Mouse (Mus musculus): ENCODE results near the gene Rpl32. TPM values are rescaled to one million over a fixed set of nuclear protein-coding genes. Genes with fewer than 3 reads are reported as not detected.
A peak's percentile ranks its signal among the peaks of the same experiment; 100 is the strongest.

Gene Rpl32
- total and polyA plus RNA-seq, 2 experiments, result 193 to 1,017 TPM

- 5% methylated on average over 24 of the region's 28 CpGs for WGBS
- TF ChIP-seq CTCF (IDR thresholded peaks at IDR 0.05; ENCODE audit: low read depth, low read length) (no peak), POLR2A (IDR thresholded peaks at IDR 0.05; ENCODE audit: extremely low read depth, insufficient read depth, low read length) (no peak)
These were observed 34.0 kb downstream of the Rpl32 start, which contains the start of gene Cand2 for GRCm38 (mm10) chr6:115774501-115774921. TSS of gene Cand2 (plus strand) at chr6:115774538.

GRCm38 (mm10) chr6:115773966-115774413, 34.6 kb downstream of the Rpl32 start:
- Histone ChIP-seq H3K27ac (replicated peaks; ENCODE audit: insufficient read depth, low read depth, low read length) (no peak overlapping the region), H3K36me3 (ENCODE audit: control insufficient read depth, insufficient read depth, low read length) (no peaks in the 10 kb centered on the region), H3K9ac (ENCODE audit: low read depth, low read length) (peak overlapping the region; percentile 45; the same call in 1 of the 2 replicates), H3K27me3 (ENCODE audit: control insufficient read depth, insufficient read depth, low read length) (no peaks in the 10 kb centered on the region), H3K4me3 (ENCODE audit: insufficient read depth, low read depth, low read length) (peak overlapping the region; percentile 63), H3K79me2 (ENCODE audit: control insufficient read depth, insufficient read depth, low read length) (no peaks in the 10 kb centered on the region), H3K4me1 (ENCODE audit: control insufficient read depth, insufficient read depth, low read length) (peaks cover 3% of the 10 kb centered on the region)
- WGBS, result 9% methylated on average over 12 of the region's 14 CpGs
- no peak for TF ChIP-seq POLR2A (IDR thresholded peaks at IDR 0.05; ENCODE audit: extremely low read depth, insufficient read depth, low read length)
- TF ChIP-seq CTCF (IDR thresholded peaks at IDR 0.05; ENCODE audit: low read depth, low read length), result no peak
- DNase-seq (ENCODE audit: extremely low read depth, low read depth, low spot score), result no peak

More at GRCm38 (mm10) chr6:115774501-115774921, 34.0 kb downstream of the Rpl32 start, which contains the start of gene Cand2:
- peaks cover 3% of the 10 kb centered on the region for H3K4me1 ChIP-seq (ENCODE audit: control insufficient read depth, insufficient read depth, low read length)
- H3K36me3 ChIP-seq (ENCODE audit: control insufficient read depth, insufficient read depth, low read length), result no peaks in the 10 kb centered on the region
- no peaks in the 10 kb centered on the region for H3K79me2 ChIP-seq (ENCODE audit: control insufficient read depth, insufficient read depth, low read length)
- no peak within 1 kb of the TSS for H3K27ac ChIP-seq (replicated peaks; ENCODE audit: insufficient read depth, low read depth, low read length)
- DNase-seq (ENCODE audit: extremely low read depth, low read depth, low spot score), result no peak
- no peaks in the 10 kb centered on the region for H3K27me3 ChIP-seq (ENCODE audit: control insufficient read depth, insufficient read depth, low read length)
- peak within 1 kb of the TSS; percentile 45 for H3K9ac ChIP-seq (ENCODE audit: low read depth, low read length)
- peak within 1 kb of the TSS; percentile 77 for H3K4me3 ChIP-seq (ENCODE audit: insufficient read depth, low read depth, low read length)

- TF ChIP-seq POLR2A (IDR thresholded peaks at IDR 0.05; ENCODE audit: extremely low read depth, insufficient read depth, low read length) (no peak), CTCF (IDR thresholded peaks at IDR 0.05; ENCODE audit: low read depth, low read length) (0 out of 2 replicates have a peak, but pooled peaks have one; percentile 28)
- H3K27ac ChIP-seq (replicated peaks; ENCODE audit: insufficient read depth, low read depth, low read length), result no peak overlapping the region
- H3K79me2 ChIP-seq (ENCODE audit: control insufficient read depth, insufficient read depth, low read length), result no peaks in the 10 kb centered on the region
- H3K27me3 ChIP-seq (ENCODE audit: control insufficient read depth, insufficient read depth, low read length), result no peaks in the 10 kb centered on the region
- 92% methylated on average over 1 of the region's 1 CpGs for WGBS
- H3K4me3 ChIP-seq (ENCODE audit: insufficient read depth, low read depth, low read length), result no peak overlapping the region
- no peak for DNase-seq (ENCODE audit: extremely low read depth, low read depth, low spot score)
- H3K4me1 ChIP-seq (ENCODE audit: control insufficient read depth, insufficient read depth, low read length), result peaks cover 3% of the 10 kb centered on the region
- H3K9ac ChIP-seq (ENCODE audit: low read depth, low read length), result no peak overlapping the region
- H3K36me3 ChIP-seq (ENCODE audit: control insufficient read depth, insufficient read depth, low read length), result no peaks in the 10 kb centered on the region
These were observed 35.9 kb downstream of the Rpl32 start for GRCm38 (mm10) chr6:115772604-115773003.

DNA sequence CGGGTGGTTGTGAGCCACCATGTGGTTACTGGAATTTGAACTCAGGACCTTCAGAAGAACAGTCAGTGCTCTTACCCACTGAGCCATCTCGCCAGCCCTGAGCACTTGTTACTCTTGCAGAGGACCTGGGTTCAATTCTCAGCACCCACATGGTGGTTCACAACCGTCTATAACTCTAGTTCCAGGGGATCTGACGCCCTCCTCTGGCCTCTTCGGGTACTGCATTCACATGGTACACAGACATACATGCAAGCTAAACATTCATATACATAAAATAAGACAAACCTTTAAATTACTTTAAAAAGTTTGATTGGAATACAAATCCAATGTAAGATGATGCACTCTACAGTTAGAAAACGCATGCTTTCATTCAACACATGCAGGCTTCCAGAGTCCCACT, 36.3 kb downstream of the Rpl32 start:
- no peaks in the 10 kb centered on the region for H3K36me3 ChIP-seq (ENCODE audit: control insufficient read depth, insufficient read depth, low read length)
- H3K4me3 ChIP-seq (ENCODE audit: insufficient read depth, low read depth, low read length), result no peak overlapping the region
- WGBS, result 82% methylated on average over 6 of the region's 6 CpGs
- H3K4me1 ChIP-seq (ENCODE audit: control insufficient read depth, insufficient read depth, low read length), result peaks cover 3% of the 10 kb centered on the region
- H3K27ac ChIP-seq (replicated peaks; ENCODE audit: insufficient read depth, low read depth, low read length), result no peak overlapping the region
- no peaks in the 10 kb centered on the region for H3K79me2 ChIP-seq (ENCODE audit: control insufficient read depth, insufficient read depth, low read length)
- H3K9ac ChIP-seq (ENCODE audit: low read depth, low read length), result no peak overlapping the region
- no peaks in the 10 kb centered on the region for H3K27me3 ChIP-seq (ENCODE audit: control insufficient read depth, insufficient read depth, low read length)
- DNase-seq (ENCODE audit: extremely low read depth, low read depth, low spot score), result no peak
- TF ChIP-seq POLR2A (IDR thresholded peaks at IDR 0.05; ENCODE audit: extremely low read depth, insufficient read depth, low read length) (no peak), CTCF (IDR thresholded peaks at IDR 0.05; ENCODE audit: low read depth, low read length) (no peak)

DNA sequence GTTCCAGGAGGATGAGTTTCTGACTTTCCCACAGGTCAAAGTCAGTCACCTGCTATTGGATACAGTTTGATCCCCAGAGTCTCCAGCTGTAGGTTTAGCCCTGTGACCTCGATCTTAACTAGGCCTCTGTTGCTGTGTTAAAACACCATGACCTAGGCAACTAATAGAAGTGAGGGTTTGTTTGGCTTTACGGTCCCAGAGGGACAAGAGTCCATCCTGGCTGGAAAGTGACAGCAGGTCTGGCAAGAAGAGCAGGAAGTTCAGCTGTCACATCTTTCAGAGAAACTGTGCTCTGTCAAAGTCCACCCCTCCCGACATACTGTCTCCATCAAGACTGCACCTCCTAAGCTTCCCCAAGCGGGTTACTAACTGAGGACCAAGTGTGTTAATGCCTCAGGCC, 37.7 kb downstream of the Rpl32 start:
- Histone ChIP-seq H3K4me3 (ENCODE audit: insufficient read depth, low read depth, low read length) (no peak overlapping the region), H3K79me2 (ENCODE audit: control insufficient read depth, insufficient read depth, low read length) (no peaks in the 10 kb centered on the region), H3K9ac (ENCODE audit: low read depth, low read length) (no peak overlapping the region), H3K27ac (replicated peaks; ENCODE audit: insufficient read depth, low read depth, low read length) (0 out of 2 replicates have a peak overlapping the region, but pooled peaks have one; percentile 3), H3K4me1 (ENCODE audit: control insufficient read depth, insufficient read depth, low read length) (peaks cover 3% of the 10 kb centered on the region), H3K36me3 (ENCODE audit: control insufficient read depth, insufficient read depth, low read length) (no peaks in the 10 kb centered on the region), H3K27me3 (ENCODE audit: control insufficient read depth, insufficient read depth, low read length) (no peaks in the 10 kb centered on the region)
- WGBS, result 24% methylated on average over 4 of the region's 4 CpGs
- no peak for TF ChIP-seq CTCF (IDR thresholded peaks at IDR 0.05; ENCODE audit: low read depth, low read length)
- no peak for TF ChIP-seq POLR2A (IDR thresholded peaks at IDR 0.05; ENCODE audit: extremely low read depth, insufficient read depth, low read length)
- peak; percentile 80 for DNase-seq (ENCODE audit: extremely low read depth, low read depth, low spot score)

DNA sequence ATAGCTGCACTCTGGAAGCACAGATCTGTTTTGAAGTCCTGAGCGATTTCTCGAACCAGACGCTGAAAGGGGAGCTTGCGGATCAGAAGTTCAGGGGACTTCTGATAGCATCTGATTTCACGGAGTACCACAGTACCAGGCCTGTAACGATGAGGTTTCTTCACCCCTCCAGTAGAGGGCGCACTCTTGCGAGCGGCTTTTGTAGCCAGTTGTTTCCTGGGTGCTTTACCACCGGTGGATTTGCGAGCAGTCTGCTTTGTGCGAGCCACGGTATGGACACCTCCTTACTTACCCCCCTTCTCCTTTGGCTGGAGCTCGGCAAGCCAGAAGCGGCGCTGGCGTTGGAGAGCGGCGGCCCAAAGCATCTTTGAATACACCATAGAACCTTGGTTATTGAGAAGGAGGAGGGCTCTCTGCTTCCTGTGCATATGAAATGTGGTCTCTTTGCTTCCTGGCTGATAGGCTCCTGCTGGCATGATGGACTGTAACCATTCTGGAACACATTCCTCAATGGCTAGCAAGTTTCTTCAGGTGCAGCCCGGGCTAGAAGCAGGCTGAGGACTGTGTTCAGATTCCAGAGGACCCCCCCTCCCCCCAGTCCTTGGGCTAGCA, 38.4 kb downstream of the Rpl32 start:
- no peak overlapping the region for H3K27ac ChIP-seq (replicated peaks; ENCODE audit: insufficient read depth, low read depth, low read length)
- H3K4me3 ChIP-seq (ENCODE audit: insufficient read depth, low read depth, low read length), result no peak overlapping the region
- H3K4me1 ChIP-seq (ENCODE audit: control insufficient read depth, insufficient read depth, low read length), result peaks cover 3% of the 10 kb centered on the region
- H3K79me2 ChIP-seq (ENCODE audit: control insufficient read depth, insufficient read depth, low read length), result no peaks in the 10 kb centered on the region
- 90% methylated on average over 20 of the region's 20 CpGs for WGBS
- no peaks in the 10 kb centered on the region for H3K27me3 ChIP-seq (ENCODE audit: control insufficient read depth, insufficient read depth, low read length)
- H3K9ac ChIP-seq (ENCODE audit: low read depth, low read length), result no peak overlapping the region
- DNase-seq (ENCODE audit: extremely low read depth, low read depth, low spot score), result no peak
- no peaks in the 10 kb centered on the region for H3K36me3 ChIP-seq (ENCODE audit: control insufficient read depth, insufficient read depth, low read length)
- TF ChIP-seq CTCF (IDR thresholded peaks at IDR 0.05; ENCODE audit: low read depth, low read length), result peak; percentile 14; the same call in 1 of the 2 replicates
- TF ChIP-seq POLR2A (IDR thresholded peaks at IDR 0.05; ENCODE audit: extremely low read depth, insufficient read depth, low read length), result no peak
